Mouse (Mus musculus): ENCODE measurements at regions not wholly inside any gene's neighbourhood (a gene's known extent, or its start where the extent isn't known, plus 50 kb on each side); places are given as distances from the start of the nearest gene placed in this dataset.

DNA sequence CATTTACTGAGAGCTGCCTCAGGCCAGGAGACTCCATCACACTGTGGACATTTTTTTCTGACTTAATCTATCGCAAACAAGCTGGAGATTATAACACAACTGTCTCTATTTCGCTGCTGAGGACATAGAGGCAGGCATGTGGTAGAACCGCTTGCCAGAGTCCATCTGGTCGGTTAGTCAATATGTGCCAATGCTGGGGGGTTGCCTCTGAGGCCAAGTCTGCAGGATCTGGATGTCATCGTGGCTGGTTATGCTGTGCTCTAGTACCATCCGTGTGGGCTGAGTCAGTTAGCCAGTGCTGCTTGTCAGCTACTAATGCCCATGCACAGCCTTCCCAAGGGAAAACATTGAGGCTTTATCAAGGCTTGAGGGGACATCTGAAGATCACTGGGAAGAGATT is 237.1 kb upstream of the Zdhhc25 start:
- DNase-seq (ENCODE audit: low read depth, low spot score): no peak

GRCm38 (mm10) chr15:88370366-88370765 is 229.7 kb upstream of the Zdhhc25 start:
- DNase-seq (ENCODE audit: low read depth, low spot score): no peak

- no peak for DNase-seq (ENCODE audit: low read depth, low spot score)
These were observed 228.1 kb upstream of the Zdhhc25 start for GRCm38 (mm10) chr15:88372039-88372438.

DNA sequence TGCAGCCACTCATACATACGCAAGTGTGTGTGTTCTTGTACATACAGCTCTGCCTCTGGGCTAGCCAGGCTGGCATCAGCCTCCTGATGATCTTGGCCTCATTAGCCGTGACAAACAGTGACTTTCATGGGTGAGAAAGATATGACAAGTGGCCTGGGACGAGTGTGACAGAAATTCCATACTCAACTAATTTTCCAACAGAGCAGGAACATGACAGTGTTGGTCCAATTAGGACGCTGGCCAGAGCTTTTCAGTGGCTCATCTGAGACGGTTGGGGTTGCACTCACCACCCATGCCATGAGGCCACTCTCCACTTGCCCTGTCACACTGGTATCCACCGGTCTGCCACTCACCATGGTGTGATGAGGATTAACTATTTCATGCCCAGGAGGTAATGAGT is 226.2 kb upstream of the Zdhhc25 start:
- DNase-seq (ENCODE audit: low read depth, low spot score): no peak

DNA sequence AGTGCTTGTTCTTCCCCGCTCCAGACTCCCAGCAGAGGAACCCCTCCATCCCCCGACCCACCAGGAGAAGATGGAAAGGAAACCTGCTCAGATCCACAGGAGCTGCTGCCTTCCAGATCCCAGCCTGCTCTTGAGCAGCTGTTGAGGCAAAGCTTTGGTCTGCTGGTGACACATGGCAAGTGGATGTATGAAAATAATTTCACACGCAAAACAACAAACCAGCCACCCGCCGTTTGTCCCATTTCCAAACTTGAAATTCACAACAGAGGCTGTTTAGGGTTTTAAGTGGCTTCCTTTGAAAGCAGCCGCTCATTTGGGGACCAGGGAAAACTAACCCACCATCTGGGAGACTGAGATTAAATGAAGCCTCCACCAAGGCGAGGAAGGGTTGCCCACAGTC is 220.8 kb upstream of the Zdhhc25 start:
- no peak for DNase-seq (ENCODE audit: low read depth, low spot score)

DNA sequence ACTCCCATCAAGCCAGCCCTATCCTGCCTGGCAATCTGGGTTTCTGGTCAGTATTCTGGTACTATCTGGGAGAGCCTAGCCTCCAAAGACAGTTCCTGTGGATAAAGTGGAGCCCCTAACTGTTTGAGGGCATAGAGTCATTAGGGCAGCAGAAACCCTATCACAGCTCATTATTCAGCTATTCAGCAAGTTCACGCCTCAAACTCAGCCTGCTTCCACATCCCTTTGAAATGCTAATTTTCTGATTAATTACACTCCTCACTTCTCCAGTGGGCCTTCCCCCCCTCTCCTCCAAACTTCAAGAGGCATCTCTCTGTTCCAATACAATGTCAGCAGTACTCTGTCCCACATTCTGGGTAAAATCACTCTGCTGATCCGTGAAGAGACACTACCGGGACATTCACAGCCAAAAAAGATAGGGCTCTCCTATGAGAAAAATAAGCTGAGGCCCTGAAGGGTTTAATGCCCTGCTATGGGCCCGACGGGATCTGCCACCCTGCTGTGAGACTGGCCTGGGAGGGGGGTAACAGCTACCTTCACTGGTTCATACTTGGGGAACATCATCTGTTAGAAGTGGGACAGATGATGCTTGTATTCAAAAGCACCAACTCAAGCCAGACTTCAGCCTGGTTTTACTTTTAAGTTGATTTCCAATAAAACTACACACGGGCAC is 220.0 kb upstream of the Zdhhc25 start:
- DNase-seq (ENCODE audit: low read depth, low spot score): no peak

- no peak for DNase-seq (ENCODE audit: low read depth, low spot score)
These were observed 218.7 kb upstream of the Zdhhc25 start for GRCm38 (mm10) chr15:88381419-88381818.

GRCm38 (mm10) chr15:88385943-88386342 is 214.2 kb upstream of the Zdhhc25 start:
- DNase-seq (ENCODE audit: low read depth, low spot score): no peak

DNA sequence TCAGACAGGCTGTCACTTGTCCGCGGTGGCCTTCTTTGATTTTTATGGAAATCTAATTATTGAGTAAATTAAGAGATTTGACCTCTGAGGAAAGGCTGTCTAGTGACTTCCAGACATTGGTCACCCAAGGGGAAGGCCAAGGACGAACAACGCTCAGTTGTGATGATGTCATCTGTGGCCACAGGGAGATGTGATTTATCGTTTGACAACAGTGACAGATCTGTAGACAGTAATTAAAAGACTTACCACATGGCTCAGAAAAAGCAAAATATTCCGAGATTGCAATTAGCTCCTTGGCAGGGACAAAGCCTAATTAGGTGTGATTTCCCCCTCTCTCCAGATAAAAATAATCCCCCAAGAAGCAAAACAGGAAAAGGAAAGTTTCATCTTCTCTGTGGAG is 213.4 kb upstream of the Zdhhc25 start:
- DNase-seq (ENCODE audit: low read depth, low spot score): no peak

GRCm38 (mm10) chr15:88391822-88392221 is 208.3 kb upstream of the Zdhhc25 start:
- no peak for DNase-seq (ENCODE audit: low read depth, low spot score)

GRCm38 (mm10) chr15:88399064-88399463 is 201.0 kb upstream of the Zdhhc25 start:
- peak; percentile 20 for DNase-seq (ENCODE audit: low read depth, low spot score)

GRCm38 (mm10) chr15:88399989-88400388 is 200.1 kb upstream of the Zdhhc25 start:
- no peak for DNase-seq (ENCODE audit: low read depth, low spot score)

- DNase-seq (ENCODE audit: low read depth, low spot score): no peak
These were observed 199.3 kb upstream of the Zdhhc25 start for GRCm38 (mm10) chr15:88400787-88401186.

GRCm38 (mm10) chr15:88408461-88409379 is 191.4 kb upstream of the Zdhhc25 start:
- DNase-seq (ENCODE audit: low read depth, low spot score): no peak

GRCm38 (mm10) chr15:88414206-88414605 is 185.9 kb upstream of the Zdhhc25 start:
- no peak for DNase-seq (ENCODE audit: low read depth, low spot score)

DNA sequence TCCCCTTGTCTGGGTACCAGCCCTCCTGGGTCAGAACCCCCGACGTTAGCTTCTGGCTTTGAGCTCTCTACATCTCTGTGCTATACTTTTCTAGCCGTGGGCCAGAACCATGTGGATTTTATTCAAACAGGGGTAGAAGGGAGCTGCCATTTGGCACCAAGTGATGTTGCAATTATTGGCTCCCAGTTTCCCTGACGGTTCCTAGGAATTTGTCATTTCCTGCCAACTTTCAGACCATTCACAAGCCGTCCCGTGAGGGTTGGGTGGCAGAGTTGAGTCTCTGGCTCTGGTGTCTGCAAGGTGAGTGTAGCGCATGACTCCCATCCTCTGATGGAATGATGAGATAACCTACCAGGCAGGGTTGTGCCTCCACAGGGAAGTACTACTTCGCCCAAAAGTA is 181.2 kb upstream of the Zdhhc25 start:
- no peak for DNase-seq (ENCODE audit: low read depth, low spot score)

DNA sequence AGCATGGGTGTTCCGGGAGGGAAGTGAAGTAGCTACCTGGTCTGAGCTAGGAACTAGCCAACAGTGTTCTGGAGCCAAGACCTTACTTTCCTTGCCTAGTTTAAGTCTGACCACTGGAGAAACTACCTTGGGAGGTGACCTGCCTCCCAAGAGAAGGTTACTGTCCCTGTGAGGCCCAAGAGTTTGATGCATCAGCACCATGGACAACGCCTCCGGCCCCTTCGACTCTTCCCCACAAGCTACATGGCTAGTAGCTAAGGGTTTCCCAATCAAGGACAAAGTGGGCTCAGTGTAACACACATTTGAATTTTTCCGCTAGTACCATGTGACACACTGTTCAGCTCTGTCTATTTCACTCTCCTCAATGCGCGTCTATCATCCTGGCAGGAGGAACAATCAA is 171.7 kb upstream of the Zdhhc25 start:
- DNase-seq (ENCODE audit: low read depth, low spot score): no peak

DNA sequence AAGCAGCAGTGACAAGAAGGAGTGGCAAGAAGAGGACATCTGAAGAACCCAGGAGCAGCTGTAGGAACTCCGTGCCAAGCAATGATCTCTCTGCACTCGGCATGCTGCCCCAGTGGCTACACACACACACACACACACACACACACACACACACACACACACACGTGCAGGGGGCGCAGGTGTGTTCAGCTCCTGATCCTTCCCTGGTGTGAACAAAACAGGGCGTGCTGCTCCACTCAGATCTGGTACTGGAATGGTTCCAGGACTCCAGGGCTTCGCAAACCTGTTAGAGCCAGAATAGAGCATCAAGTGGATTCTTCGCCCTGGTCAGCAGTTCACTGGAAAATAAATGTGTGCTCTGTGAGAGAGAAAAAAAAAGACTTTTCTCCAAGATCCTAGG is 169.2 kb upstream of the Zdhhc25 start:
- no peak for DNase-seq (ENCODE audit: low read depth, low spot score)

DNA sequence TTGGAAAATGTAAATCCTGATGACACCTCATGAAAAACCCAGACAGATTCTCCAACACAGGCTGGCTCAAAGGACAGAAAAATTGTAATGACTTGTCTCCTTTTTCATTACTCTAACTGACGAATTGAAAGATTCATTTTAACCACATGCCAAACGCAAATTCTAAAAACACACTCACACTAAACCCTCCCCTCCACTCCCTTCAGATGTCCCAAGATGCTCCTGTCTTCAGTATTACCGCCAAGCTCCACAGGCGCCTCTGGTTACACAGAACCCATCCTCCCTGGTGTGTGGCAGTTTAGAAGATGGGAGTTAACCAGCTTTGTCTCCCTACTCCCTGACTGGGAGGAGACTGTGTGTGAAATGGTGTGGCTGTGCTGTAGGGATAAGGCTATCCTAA is 151.8 kb upstream of the Zdhhc25 start:
- DNase-seq (ENCODE audit: low read depth, low spot score): no peak

- DNase-seq (ENCODE audit: low read depth, low spot score): no peak
These were observed 148.9 kb upstream of the Zdhhc25 start for GRCm38 (mm10) chr15:88451241-88451640.

GRCm38 (mm10) chr15:88468107-88468506 is 132.0 kb upstream of the Zdhhc25 start:
- peak; percentile 63 for DNase-seq (ENCODE audit: low read depth, low spot score)

GRCm38 (mm10) chr15:88468810-88469209 is 131.3 kb upstream of the Zdhhc25 start:
- DNase-seq (ENCODE audit: low read depth, low spot score): peak; percentile 59
